Mouse (Mus musculus) limb, embryonic 10.5 days (tissue): ENCODE data around the gene BC003965. TPM values are rescaled to one million over a fixed set of nuclear protein-coding genes. Genes with fewer than 3 reads are reported as not detected.
A peak's percentile ranks its signal among the peaks of the same experiment; 100 is the strongest.

Experiments used
- DNase-seq: peaks from one replicate; pipeline ENCODE4 v3.0.0-alpha.2; 2017; ENCODE audit warnings: low spot score
- H3K27ac ChIP-seq: fragments of 300-500 bp; sonication (generic); 2 replicates; pipeline ENCODE4 v1.5.1; 2016; ENCODE audit warnings: mild to moderate bottlenecking
- H3K27me3 ChIP-seq: fragments of 300-500 bp; sonication (generic); 2 replicates; pipeline ENCODE4 v1.6.1; 2016; ENCODE audit warnings: low read depth, mild to moderate bottlenecking; ENCODE audit not compliant: poor library complexity, severe bottlenecking
- H3K36me3 ChIP-seq: fragments of 300-500 bp; sonication (generic); 2 replicates; pipeline ENCODE4 v1.6.1; 2016; ENCODE audit warnings: mild to moderate bottlenecking, moderate library complexity
- H3K4me1 ChIP-seq: fragments of 300-500 bp; sonication (generic); 2 replicates; pipeline ENCODE4 v1.6.1; 2016
- H3K4me3 ChIP-seq: fragments of 300-500 bp; sonication (generic); 2 replicates; pipeline ENCODE4 v1.5.1; 2016; ENCODE audit warnings: mild to moderate bottlenecking, moderate library complexity
- H3K9me3 ChIP-seq: fragments of 300-500 bp; sonication (generic); replicated peaks from 2 replicates; pipeline ENCODE4 v1.6.1; 2016; ENCODE audit warnings: mild to moderate bottlenecking
- WGBS: fragments of 180-500 bp; shearing (Covaris S2); methylation state at CpG from one replicate; pipeline ENCODE4 v1.1.7; 2016; 5-methylcytosine and 5-hydroxymethylcytosine counted together
- polyA plus RNA-seq: library from polyadenylated mRNA; unstranded; fragments of >200 nt; fragmentation: Nextera tagmentation; extraction: Ambion mirVana; gene quantifications from 2 replicates; pipeline ENCODE4 v1.2.1, GENCODE M21; 2016

Gene BC003965
- 36.0 and 38.5 TPM in 2 replicates for polyA plus RNA-seq

GRCm38 (mm10) chr17:25184129-25184691 is at the start of gene BC003965:
TSS of gene BC003965 (plus strand) at chr17:25184554.
- Histone ChIP-seq H3K4me3 (peak within 1 kb of the TSS; percentile 78), H3K4me1 (peaks cover 29% of the 10 kb centered on the region), H3K27me3 (0 out of 2 replicates have a peak, but pooled peaks cover 7% of the 10 kb centered on the region), H3K36me3 (peaks cover 6% of the 10 kb centered on the region; the same call in 1 of the 2 replicates), H3K9me3 (no peaks in the 10 kb centered on the region), H3K27ac (peak within 1 kb of the TSS; percentile 91)
- peak; percentile 100 for DNase-seq
- under 1% methylated on average over 50 of the region's 50 CpGs for WGBS

- peaks cover 14% of the 10 kb centered on the region for H3K36me3 ChIP-seq
- H3K9me3 ChIP-seq = no peaks in the 10 kb centered on the region
- H3K27me3 ChIP-seq = no peaks in the 10 kb centered on the region
- no peak for DNase-seq
- 88% methylated on average over 6 of the region's 6 CpGs for WGBS
- H3K4me3 ChIP-seq = no peak overlapping the region
- H3K4me1 ChIP-seq = peaks cover 11% of the 10 kb centered on the region
- no peak overlapping the region for H3K27ac ChIP-seq
These were observed 48.7 kb upstream of the BC003965 start for GRCm38 (mm10) chr17:25135622-25136021.

- H3K9me3 ChIP-seq = no peaks in the 10 kb centered on the region
- H3K27ac ChIP-seq = no peak overlapping the region
- DNase-seq = no peak
- H3K36me3 ChIP-seq = peaks cover 23% of the 10 kb centered on the region
- 100% methylated on average over 1 of the region's 1 CpGs for WGBS
- no peak overlapping the region for H3K4me3 ChIP-seq
- H3K27me3 ChIP-seq = no peaks in the 10 kb centered on the region
- peaks cover 10% of the 10 kb centered on the region for H3K4me1 ChIP-seq
These were observed 45.6 kb upstream of the BC003965 start for GRCm38 (mm10) chr17:25138803-25139202.

- Histone ChIP-seq H3K4me1 (no peaks in the 10 kb centered on the region), H3K27me3 (no peaks in the 10 kb centered on the region), H3K9me3 (no peaks in the 10 kb centered on the region), H3K4me3 (no peak overlapping the region), H3K27ac (no peak overlapping the region), H3K36me3 (peaks cover 35% of the 10 kb centered on the region)
- WGBS = 72% methylated on average over 4 of the region's 4 CpGs
- DNase-seq = no peak
These were observed 44.4 kb upstream of the BC003965 start for GRCm38 (mm10) chr17:25139960-25140359.

GRCm38 (mm10) chr17:25162161-25162560 is 22.2 kb upstream of the BC003965 start, which contains the start of gene Ccdc154:
TSS of gene Ccdc154 (plus strand) at chr17:25162461.
- H3K4me3 ChIP-seq = no peak within 1 kb of the TSS
- no peak for DNase-seq
- peaks cover 43% of the 10 kb centered on the region for H3K36me3 ChIP-seq
- H3K27me3 ChIP-seq = no peaks in the 10 kb centered on the region
- H3K27ac ChIP-seq = no peak within 1 kb of the TSS
- 0 out of 2 replicates have a peak, but pooled peaks cover 3% of the 10 kb centered on the region for H3K4me1 ChIP-seq
- WGBS = 83% methylated on average over 1 of the region's 1 CpGs
- no peaks in the 10 kb centered on the region for H3K9me3 ChIP-seq

- WGBS = 79% methylated on average over 7 of the region's 7 CpGs
- DNase-seq = no peak
- 0 out of 2 replicates have a peak, but pooled peaks cover 3% of the 10 kb centered on the region for H3K4me1 ChIP-seq
- H3K27me3 ChIP-seq = no peaks in the 10 kb centered on the region
- no peaks in the 10 kb centered on the region for H3K9me3 ChIP-seq
- H3K4me3 ChIP-seq = no peak overlapping the region
- H3K27ac ChIP-seq = no peak overlapping the region
- H3K36me3 ChIP-seq = peaks cover 32% of the 10 kb centered on the region
These were observed 21.0 kb upstream of the BC003965 start for GRCm38 (mm10) chr17:25163387-25163786.

- no peak for DNase-seq
- Histone ChIP-seq H3K27me3 (no peaks in the 10 kb centered on the region), H3K9me3 (no peaks in the 10 kb centered on the region), H3K4me1 (0 out of 2 replicates have a peak, but pooled peaks cover 3% of the 10 kb centered on the region), H3K27ac (no peak overlapping the region), H3K36me3 (peaks cover 23% of the 10 kb centered on the region), H3K4me3 (no peak overlapping the region)
- WGBS = 88% methylated on average over 3 of the region's 3 CpGs
These were observed 19.6 kb upstream of the BC003965 start for GRCm38 (mm10) chr17:25164770-25165169.

GRCm38 (mm10) chr17:25165970-25166671 is 18.2 kb upstream of the BC003965 start:
- WGBS = 54% methylated on average over 6 of the region's 6 CpGs
- Histone ChIP-seq H3K4me3 (no peak overlapping the region), H3K36me3 (peaks cover 9% of the 10 kb centered on the region), H3K27ac (no peak overlapping the region), H3K9me3 (no peaks in the 10 kb centered on the region), H3K4me1 (0 out of 2 replicates have a peak, but pooled peaks cover 3% of the 10 kb centered on the region), H3K27me3 (no peaks in the 10 kb centered on the region)
- DNase-seq = no peak

GRCm38 (mm10) chr17:25169706-25170105 is 14.6 kb upstream of the BC003965 start:
- 91% methylated on average over 2 of the region's 2 CpGs for WGBS

GRCm38 (mm10) chr17:25172558-25172957 is 11.8 kb upstream of the BC003965 start:
- 76% methylated on average over 3 of the region's 3 CpGs for WGBS
- no peak overlapping the region for H3K27ac ChIP-seq
- no peaks in the 10 kb centered on the region for H3K27me3 ChIP-seq

More at GRCm38 (mm10) chr17:25169706-25170105, 14.6 kb upstream of the BC003965 start:
- H3K4me3 ChIP-seq = no peak overlapping the region
- no peaks in the 10 kb centered on the region for H3K9me3 ChIP-seq
- no peak overlapping the region for H3K27ac ChIP-seq
- no peak for DNase-seq
- no peaks in the 10 kb centered on the region for H3K36me3 ChIP-seq
- no peaks in the 10 kb centered on the region for H3K27me3 ChIP-seq
- no peaks in the 10 kb centered on the region for H3K4me1 ChIP-seq

GRCm38 (mm10) chr17:25175411-25175810 is 8.9 kb upstream of the BC003965 start, which contains the start of gene Gm38655:
TSS of gene Gm38655 (minus strand) at chr17:25175471.
- no peak for DNase-seq
- Histone ChIP-seq H3K27me3 (no peaks in the 10 kb centered on the region), H3K27ac (no peak within 1 kb of the TSS), H3K4me3 (no peak within 1 kb of the TSS), H3K9me3 (no peaks in the 10 kb centered on the region), H3K4me1 (0 out of 2 replicates have a peak, but pooled peaks cover 2% of the 10 kb centered on the region), H3K36me3 (no peaks in the 10 kb centered on the region)
- WGBS = 78% methylated on average over 9 of the region's 9 CpGs

More at GRCm38 (mm10) chr17:25172558-25172957, 11.8 kb upstream of the BC003965 start:
- Histone ChIP-seq H3K4me3 (no peak overlapping the region), H3K36me3 (no peaks in the 10 kb centered on the region), H3K9me3 (no peaks in the 10 kb centered on the region), H3K4me1 (0 out of 2 replicates have a peak, but pooled peaks cover 2% of the 10 kb centered on the region)
- DNase-seq = no peak

GRCm38 (mm10) chr17:25183232-25183631 is 1.1 kb upstream of the BC003965 start:
- DNase-seq = no peak
- no peaks in the 10 kb centered on the region for H3K9me3 ChIP-seq
- 0 out of 2 replicates have a peak, but pooled peaks cover 7% of the 10 kb centered on the region for H3K27me3 ChIP-seq
- H3K4me3 ChIP-seq = peak overlapping the region; percentile 78
- no peak overlapping the region for H3K27ac ChIP-seq
- H3K36me3 ChIP-seq = peaks cover 6% of the 10 kb centered on the region; the same call in 1 of the 2 replicates
- H3K4me1 ChIP-seq = peaks cover 26% of the 10 kb centered on the region

- Histone ChIP-seq H3K36me3 (peaks cover 6% of the 10 kb centered on the region; the same call in 1 of the 2 replicates), H3K27me3 (0 out of 2 replicates have a peak, but pooled peaks cover 7% of the 10 kb centered on the region), H3K4me3 (peak overlapping the region; percentile 78), H3K9me3 (no peaks in the 10 kb centered on the region), H3K4me1 (peaks cover 36% of the 10 kb centered on the region), H3K27ac (peak overlapping the region; percentile 91)
- DNase-seq = no peak
- 8% methylated on average over 17 of the region's 17 CpGs for WGBS
These were observed 607 bp downstream of the BC003965 start for GRCm38 (mm10) chr17:25184961-25185360.
